ENCODE assay signal across 24 mouse cellular contexts in genomic region chr6:8492248-8492647, GRCm38 (mm10).
"Had no signal": no experiment of that assay in that cellular context is flagged by ENCODE, and none has a peak within 500 bp of the region (broad histone marks: within the 10 kb centered on the region; RNA-seq: fewer than 3 reads in every experiment).

No protein-coding gene starts in this region.

- H3K4me3 ChIP-seq: embryonic facial prominence, embryonic 10.5 days; embryonic facial prominence, embryonic 12.5 days; embryonic facial prominence, embryonic 13.5 days; embryonic facial prominence, embryonic 15.5 days; erythroblast, embryonic 14.5 days; forebrain, embryonic 10.5 days; forebrain, embryonic 12.5 days; forebrain, embryonic 13.5 days; forebrain, embryonic 15.5 days; gastrocnemius, adult 2 months; heart, adult 2 months had no signal

- H3K9ac ChIP-seq: embryonic facial prominence, embryonic 12.5 days; embryonic facial prominence, embryonic 13.5 days; embryonic facial prominence, embryonic 15.5 days; forebrain, embryonic 12.5 days; forebrain, embryonic 13.5 days; forebrain, embryonic 15.5 days; forebrain, postnatal 0 days had no signal

- H3K9me3 ChIP-seq: embryonic facial prominence, embryonic 10.5 days; embryonic facial prominence, embryonic 12.5 days; embryonic facial prominence, embryonic 13.5 days; embryonic facial prominence, embryonic 15.5 days; forebrain, embryonic 10.5 days; forebrain, embryonic 12.5 days; forebrain, embryonic 13.5 days; forebrain, embryonic 15.5 days had no signal

- DNase-seq: cerebellum, adult 9-10 months; cerebellum, adult 9-11 months; cerebellum, postnatal 10 days; cerebellum, postnatal 14 days; cerebellum, postnatal 25 days; cerebellum, postnatal 36 days; embryo, embryonic 11 days; forebrain, postnatal 0 days; gastrocnemius, adult 2 months; gastrocnemius, postnatal 10 days; gastrocnemius, postnatal 14 days; gastrocnemius, postnatal 25 days; gastrocnemius, postnatal 36 days; heart, adult 18-20 months; heart, adult 2 months had no signal

- H3K36me3 ChIP-seq: embryonic facial prominence, embryonic 10.5 days; embryonic facial prominence, embryonic 12.5 days; embryonic facial prominence, embryonic 13.5 days; embryonic facial prominence, embryonic 15.5 days; forebrain, embryonic 10.5 days; forebrain, embryonic 12.5 days; forebrain, embryonic 15.5 days had no signal

- H3K4me1 ChIP-seq: embryonic facial prominence, embryonic 10.5 days; embryonic facial prominence, embryonic 12.5 days; embryonic facial prominence, embryonic 13.5 days; embryonic facial prominence, embryonic 15.5 days had no signal

- H3K27ac ChIP-seq: embryonic facial prominence, embryonic 10.5 days; embryonic facial prominence, embryonic 12.5 days; embryonic facial prominence, embryonic 13.5 days; embryonic facial prominence, embryonic 15.5 days; forebrain, embryonic 10.5 days; forebrain, embryonic 12.5 days; forebrain, embryonic 13.5 days; forebrain, embryonic 15.5 days; gastrocnemius, adult 2 months; heart, adult 2 months had no signal

- H3K27me3 ChIP-seq: embryonic facial prominence, embryonic 12.5 days; embryonic facial prominence, embryonic 13.5 days; embryonic facial prominence, embryonic 15.5 days; forebrain, embryonic 12.5 days; forebrain, embryonic 13.5 days; forebrain, embryonic 15.5 days had no signal
